Mouse (Mus musculus): Measurements from ENCODE around the gene Abcg5. TPM values are rescaled to one million over a fixed set of nuclear protein-coding genes. Genes with fewer than 3 reads are reported as not detected.

The Abcg5 gene
- total RNA-seq, 1 experiment: 0.27 TPM

- Histone ChIP-seq H3K9me3 (ENCODE audit: control insufficient read depth, insufficient read depth, low read depth, low read length) (no peaks in the 10 kb centered on the region), H3K9ac (ENCODE audit: insufficient read depth, low read depth, low read length, poor library complexity, severe bottlenecking) (no peak overlapping the region), H3K4me1 (ENCODE audit: control insufficient read depth in 2 of 2, insufficient read depth in 2 of 2, low read length in 2 of 2, poor library complexity in 1 of 2) (no peaks in the 10 kb centered on the region), H3K4me3 (ENCODE audit: insufficient read depth in 1 of 2, low read depth in 1 of 2, low read length in 2 of 2, poor library complexity in 1 of 2, severe bottlenecking in 1 of 2) (no peak overlapping the region), H3K36me3 (ENCODE audit: control insufficient read depth, insufficient read depth, low read length, poor library complexity, severe bottlenecking) (peaks cover 32% of the 10 kb centered on the region), H3K27ac (ENCODE audit: insufficient read depth, low read depth, low read length, poor library complexity, severe bottlenecking) (no peak overlapping the region)
- no peak for TF ChIP-seq ZC3H11A (IDR thresholded peaks at IDR 0.05; ENCODE audit: borderline replicate concordance, low read depth, low read length)
- TF ChIP-seq HCFC1 (IDR thresholded peaks at IDR 0.05; ENCODE audit: borderline replicate concordance, insufficient read depth, low read length): no peak
- TF ChIP-seq ZNF384 (IDR thresholded peaks at IDR 0.05; ENCODE audit: low read depth, low read length): no peak
- TF ChIP-seq MAFK (IDR thresholded peaks at IDR 0.05; ENCODE audit: insufficient read depth, low read depth, low read length): no peak
- no peak for TF ChIP-seq CHD2 (IDR thresholded peaks at IDR 0.05; ENCODE audit: low read depth, low read length)
- no peak for DNase-seq (ENCODE audit: low read depth, low spot score)
- in situ Hi-C loops (cut with MboI; ENCODE audit: low sequenced_read_pairs in 2 of 2, unreplicated experiment in 2 of 2): no loop called here
These were observed 45.5 kb upstream of the Abcg5 start for GRCm38 (mm10) chr17:84728201-84728911.

- H3K36me3 ChIP-seq (ENCODE audit: control insufficient read depth, insufficient read depth, low read length, poor library complexity, severe bottlenecking): peaks cover 26% of the 10 kb centered on the region
- H3K9ac ChIP-seq (ENCODE audit: insufficient read depth, low read depth, low read length, poor library complexity, severe bottlenecking): no peak overlapping the region
- no peak for TF ChIP-seq ZC3H11A (IDR thresholded peaks at IDR 0.05; ENCODE audit: borderline replicate concordance, low read depth, low read length)
- no peak for TF ChIP-seq ZNF384 (IDR thresholded peaks at IDR 0.05; ENCODE audit: low read depth, low read length)
- no peak for TF ChIP-seq CHD2 (IDR thresholded peaks at IDR 0.05; ENCODE audit: low read depth, low read length)
- no peak for TF ChIP-seq MAFK (IDR thresholded peaks at IDR 0.05; ENCODE audit: insufficient read depth, low read depth, low read length)
- no peak for TF ChIP-seq HCFC1 (IDR thresholded peaks at IDR 0.05; ENCODE audit: borderline replicate concordance, insufficient read depth, low read length)
- H3K4me1 ChIP-seq (ENCODE audit: control insufficient read depth in 2 of 2, insufficient read depth in 2 of 2, low read length in 2 of 2, poor library complexity in 1 of 2): peaks cover 0 to 3% of the 10 kb centered on the region in 2 experiments; a peak in 1 of 4 replicates
- DNase-seq (ENCODE audit: low read depth, low spot score): no peak
- no peak overlapping the region for H3K27ac ChIP-seq (ENCODE audit: insufficient read depth, low read depth, low read length, poor library complexity, severe bottlenecking)
- no peak overlapping the region for H3K4me3 ChIP-seq (ENCODE audit: insufficient read depth in 1 of 2, low read depth in 1 of 2, low read length in 2 of 2, poor library complexity in 1 of 2, severe bottlenecking in 1 of 2)
- H3K9me3 ChIP-seq (ENCODE audit: control insufficient read depth, insufficient read depth, low read depth, low read length): no peaks in the 10 kb centered on the region
- in situ Hi-C loops (cut with MboI; ENCODE audit: low sequenced_read_pairs in 2 of 2, unreplicated experiment in 2 of 2): no loop called here
These were observed 42.4 kb upstream of the Abcg5 start for GRCm38 (mm10) chr17:84725163-84725562.

- in situ Hi-C loops (cut with MboI; ENCODE audit: low sequenced_read_pairs in 2 of 2, unreplicated experiment in 2 of 2): no loop called here
- TF ChIP-seq HCFC1 (IDR thresholded peaks at IDR 0.05; ENCODE audit: borderline replicate concordance, insufficient read depth, low read length): no peak
- TF ChIP-seq MAFK (IDR thresholded peaks at IDR 0.05; ENCODE audit: insufficient read depth, low read depth, low read length): no peak
- no peak for TF ChIP-seq CHD2 (IDR thresholded peaks at IDR 0.05; ENCODE audit: low read depth, low read length)
- no peak for TF ChIP-seq ZC3H11A (IDR thresholded peaks at IDR 0.05; ENCODE audit: borderline replicate concordance, low read depth, low read length)
- TF ChIP-seq ZNF384 (IDR thresholded peaks at IDR 0.05; ENCODE audit: low read depth, low read length): no peak
- Histone ChIP-seq H3K9ac (ENCODE audit: insufficient read depth, low read depth, low read length, poor library complexity, severe bottlenecking) (no peak overlapping the region), H3K27ac (ENCODE audit: insufficient read depth, low read depth, low read length, poor library complexity, severe bottlenecking) (no peak overlapping the region), H3K36me3 (ENCODE audit: control insufficient read depth, insufficient read depth, low read length, poor library complexity, severe bottlenecking) (peaks cover 25% of the 10 kb centered on the region), H3K4me1 (ENCODE audit: control insufficient read depth in 2 of 2, insufficient read depth in 2 of 2, low read length in 2 of 2, poor library complexity in 1 of 2) (peaks cover 0 to 5% of the 10 kb centered on the region in 2 experiments; a peak in 1 of 4 replicates), H3K9me3 (ENCODE audit: control insufficient read depth, insufficient read depth, low read depth, low read length) (no peaks in the 10 kb centered on the region), H3K4me3 (ENCODE audit: insufficient read depth in 1 of 2, low read depth in 1 of 2, low read length in 2 of 2, poor library complexity in 1 of 2, severe bottlenecking in 1 of 2) (no peak overlapping the region)
- no peak for DNase-seq (ENCODE audit: low read depth, low spot score)
These were observed 41.2 kb upstream of the Abcg5 start for GRCm38 (mm10) chr17:84724028-84724427.

GRCm38 (mm10) chr17:84719105-84719504 lies 36.3 kb upstream of the Abcg5 start:
- Histone ChIP-seq H3K36me3 (ENCODE audit: control insufficient read depth, insufficient read depth, low read length, poor library complexity, severe bottlenecking) (peaks cover 20% of the 10 kb centered on the region), H3K9me3 (ENCODE audit: control insufficient read depth, insufficient read depth, low read depth, low read length) (no peaks in the 10 kb centered on the region), H3K9ac (ENCODE audit: insufficient read depth, low read depth, low read length, poor library complexity, severe bottlenecking) (no peak overlapping the region), H3K4me1 (ENCODE audit: control insufficient read depth in 2 of 2, insufficient read depth in 2 of 2, low read length in 2 of 2, poor library complexity in 1 of 2) (peaks cover 6 to 13% of the 10 kb centered on the region in 2 experiments; a peak in 3 of 4 replicates), H3K27ac (ENCODE audit: insufficient read depth, low read depth, low read length, poor library complexity, severe bottlenecking) (no peak overlapping the region), H3K4me3 (ENCODE audit: insufficient read depth in 1 of 2, low read depth in 1 of 2, low read length in 2 of 2, poor library complexity in 1 of 2, severe bottlenecking in 1 of 2) (no peak overlapping the region)
- DNase-seq (ENCODE audit: low read depth, low spot score): no peak
- in situ Hi-C loops (cut with MboI; ENCODE audit: low sequenced_read_pairs in 2 of 2, unreplicated experiment in 2 of 2): no loop called here
- TF ChIP-seq MAFK (IDR thresholded peaks at IDR 0.05; ENCODE audit: insufficient read depth, low read depth, low read length) (peak; percentile 89), CHD2 (IDR thresholded peaks at IDR 0.05; ENCODE audit: low read depth, low read length) (no peak), ZNF384 (IDR thresholded peaks at IDR 0.05; ENCODE audit: low read depth, low read length) (no peak)

Measured in ES-E14 (cell line).